Mouse (Mus musculus) limb, embryonic 14.5 days (tissue): Measurements from ENCODE around the gene Pde9a. TPM values are rescaled to one million over a fixed set of nuclear protein-coding genes. Genes with fewer than 3 reads are reported as not detected.

Experiments used
- ATAC-seq: fragments of 200-750 bp; cut with Nextera tagmentation; 2 replicates; pipeline ENCODE4 v1.8.0; 2017; ENCODE audit warnings: low read depth, moderate number of reproducible peaks, moderate TSS enrichment; ENCODE audit not compliant: low FRiP score
- DNase-seq: peaks from one replicate; pipeline ENCODE4 v3.0.0-alpha.2; 2015; ENCODE audit warnings: low spot score
- H3K27ac ChIP-seq: fragments of 300-500 bp; sonication (generic); replicated peaks from 2 replicates; pipeline ENCODE4 v1.5.1; 2014; ENCODE audit warnings: low read depth, mild to moderate bottlenecking, low read length, moderate library complexity, mixed read lengths
- H3K27me3 ChIP-seq: fragments of 300-500 bp; sonication (generic); 2 replicates; pipeline ENCODE4 v1.6.1; 2014; ENCODE audit warnings: low read length, mixed read lengths; ENCODE audit not compliant: control insufficient read depth, insufficient read depth
- H3K36me3 ChIP-seq: fragments of 300-500 bp; sonication (generic); 2 replicates; pipeline ENCODE4 v1.6.1; 2014; ENCODE audit warnings: mild to moderate bottlenecking, low read length, moderate library complexity, mixed read lengths; ENCODE audit not compliant: control insufficient read depth, insufficient read depth
- H3K4me1 ChIP-seq: fragments of 300-500 bp; sonication (generic); 2 replicates; pipeline ENCODE4 v1.6.1; 2014; ENCODE audit warnings: antibody characterized with exemption, low read length, mixed read lengths; ENCODE audit not compliant: control insufficient read depth, insufficient read depth
- H3K4me2 ChIP-seq: fragments of 300-500 bp; sonication (generic); replicated peaks from 2 replicates; pipeline ENCODE4 v1.6.1; 2014; ENCODE audit warnings: low read depth, mild to moderate bottlenecking, low read length, moderate library complexity; ENCODE audit not compliant: severe bottlenecking
- H3K4me3 ChIP-seq: fragments of 300-500 bp; sonication (generic); replicated peaks from 2 replicates; pipeline ENCODE4 v1.5.1; 2014; ENCODE audit warnings: low read length
- H3K9ac ChIP-seq: fragments of 300-500 bp; sonication (generic); 2 replicates; pipeline ENCODE4 v1.6.1; 2014; ENCODE audit warnings: mild to moderate bottlenecking, low read depth, low read length, moderate library complexity; ENCODE audit not compliant: severe bottlenecking
- H3K9me3 ChIP-seq: fragments of 300-500 bp; sonication (generic); 2 replicates; pipeline ENCODE4 v1.6.1; 2016; ENCODE audit warnings: low read length; ENCODE audit not compliant: control insufficient read depth
- POLR2A ChIP-seq: fragments of 200-500 bp; IDR thresholded peaks from 2 replicates; pipeline ENCODE4 v1.8.0; 2012; ENCODE audit warnings: inconsistent platforms, mild to moderate bottlenecking, moderate library complexity, borderline replicate concordance; ENCODE audit not compliant: insufficient read depth, insufficient read length; ENCODE audit errors: extremely low read depth
- WGBS: fragments of 180-500 bp; shearing (Covaris S2); extraction: QIAGEN DNeasy Blood & Tissue Kit; methylation state at CpG from one replicate; pipeline ENCODE4 v1.1.7; 2014; 5-methylcytosine and 5-hydroxymethylcytosine counted together
- polyA plus RNA-seq, 2 experiments: library from polyadenylated mRNA; depleted of rRNA in 1 of 2; stranded (reverse) in 1 of 2; unstranded in 1 of 2; fragments of >200 nt; fragmentation: Nextera tagmentation in 1 of 2; extraction: Ambion mirVana in 1 of 2; gene quantifications; 2 replicates each; pipeline versions ENCODE4 v1.2.1 to v1.2.3; 2012 to 2014

Gene Pde9a
- polyA plus RNA-seq, 2 experiments: 27.2 to 47.3 TPM

- Histone ChIP-seq H3K4me2 (no peak overlapping the region), H3K9me3 (no peaks in the 10 kb centered on the region), H3K9ac (no peak overlapping the region; the same call in 1 of the 2 replicates), H3K4me3 (no peak overlapping the region), H3K36me3 (no peaks in the 10 kb centered on the region; the same call in 1 of the 2 replicates), H3K27ac (no peak overlapping the region), H3K4me1 (peaks cover 23% of the 10 kb centered on the region), H3K27me3 (no peaks in the 10 kb centered on the region)
- ATAC-seq (no peak), DNase-seq (no peak)
- no peak for TF ChIP-seq POLR2A
- 55% methylated on average over 7 of the region's 7 CpGs for WGBS
Observed at GRCm38 (mm10) chr17:31444251-31444650, 58.2 kb downstream of the Pde9a start.

DNA sequence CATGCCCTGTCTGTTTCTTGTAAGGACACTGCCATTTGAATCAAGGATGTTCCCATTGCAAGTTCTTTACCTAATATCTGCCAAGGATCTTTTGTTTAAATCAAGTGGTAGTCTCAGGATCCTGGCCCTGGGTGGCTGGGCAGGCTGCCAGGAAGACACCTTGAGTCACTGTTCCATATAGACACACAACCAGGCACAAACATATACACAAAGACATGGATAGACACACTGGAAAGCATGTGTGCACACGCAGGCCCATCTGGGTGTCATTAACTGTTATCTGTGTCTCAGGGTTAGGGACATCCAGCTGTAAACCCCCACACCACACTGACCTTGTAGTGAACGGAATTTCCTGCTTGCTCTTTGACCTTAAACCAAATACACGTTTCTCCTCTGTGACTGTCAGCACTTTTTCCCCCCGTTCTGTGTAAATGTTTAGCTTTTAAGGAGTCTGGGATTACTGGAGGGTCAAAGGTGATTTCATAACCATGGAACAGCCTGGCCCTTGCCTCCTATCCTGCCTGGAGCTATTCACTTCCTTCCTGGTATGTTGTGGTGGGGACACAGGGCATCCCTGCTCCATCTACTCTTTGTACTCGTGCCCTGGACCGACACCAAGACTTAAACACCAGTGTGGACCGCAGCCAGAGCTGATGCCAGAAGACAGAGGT is 59.2 kb downstream of the Pde9a start:
- Histone ChIP-seq H3K9ac (no peak overlapping the region), H3K4me3 (no peak overlapping the region), H3K36me3 (no peaks in the 10 kb centered on the region; the same call in 1 of the 2 replicates), H3K27me3 (no peaks in the 10 kb centered on the region), H3K4me1 (peaks cover 23% of the 10 kb centered on the region), H3K4me2 (no peak overlapping the region), H3K27ac (no peak overlapping the region), H3K9me3 (no peaks in the 10 kb centered on the region)
- DNase-seq (no peak), ATAC-seq (no peak)
- TF ChIP-seq POLR2A: no peak
- 17% methylated on average over 7 of the region's 7 CpGs for WGBS

DNA sequence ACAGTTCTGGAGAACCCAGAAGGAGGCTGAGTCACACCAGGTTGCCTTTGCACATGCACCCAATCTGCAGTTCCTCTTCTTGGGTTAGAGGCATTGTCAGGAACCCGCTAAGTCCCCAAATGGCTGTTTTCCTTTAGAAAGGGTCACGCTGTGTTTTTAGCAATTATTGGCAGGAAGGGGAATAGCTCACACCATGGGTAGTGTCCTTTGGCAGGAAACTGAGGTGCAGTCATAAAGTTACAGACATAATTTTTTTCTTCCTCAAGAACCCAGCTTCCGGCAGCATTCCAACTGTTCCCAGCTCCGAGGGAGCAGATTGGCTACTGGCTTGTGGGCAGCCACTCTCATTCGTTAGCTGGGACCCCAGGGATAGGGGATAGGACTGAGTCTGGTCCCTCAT is 61.8 kb downstream of the Pde9a start:
- H3K4me1 ChIP-seq: peaks cover 24% of the 10 kb centered on the region
- no peak overlapping the region for H3K27ac ChIP-seq
- TF ChIP-seq POLR2A: no peak

GRCm38 (mm10) chr17:31448519-31448918 is 62.5 kb downstream of the Pde9a start:
- no peak for TF ChIP-seq POLR2A
- DNase-seq (no peak), ATAC-seq (no peak)
- Histone ChIP-seq H3K27ac (no peak overlapping the region), H3K4me2 (no peak overlapping the region), H3K9ac (no peak overlapping the region), H3K27me3 (no peaks in the 10 kb centered on the region), H3K4me3 (no peak overlapping the region), H3K9me3 (no peaks in the 10 kb centered on the region), H3K4me1 (peaks cover 20% of the 10 kb centered on the region), H3K36me3 (no peaks in the 10 kb centered on the region; the same call in 1 of the 2 replicates)
- WGBS: 73% methylated on average over 1 of the region's 1 CpGs

More for the DNA sequence above, 61.8 kb downstream of the Pde9a start:
- no peak for DNase-seq
- no peak for ATAC-seq
- WGBS: 55% methylated on average over 5 of the region's 5 CpGs
- H3K9ac ChIP-seq: no peak overlapping the region
- H3K4me2 ChIP-seq: no peak overlapping the region
- H3K27me3 ChIP-seq: no peaks in the 10 kb centered on the region
- no peak overlapping the region for H3K4me3 ChIP-seq
- H3K9me3 ChIP-seq: no peaks in the 10 kb centered on the region
- H3K36me3 ChIP-seq: no peaks in the 10 kb centered on the region; the same call in 1 of the 2 replicates

DNA sequence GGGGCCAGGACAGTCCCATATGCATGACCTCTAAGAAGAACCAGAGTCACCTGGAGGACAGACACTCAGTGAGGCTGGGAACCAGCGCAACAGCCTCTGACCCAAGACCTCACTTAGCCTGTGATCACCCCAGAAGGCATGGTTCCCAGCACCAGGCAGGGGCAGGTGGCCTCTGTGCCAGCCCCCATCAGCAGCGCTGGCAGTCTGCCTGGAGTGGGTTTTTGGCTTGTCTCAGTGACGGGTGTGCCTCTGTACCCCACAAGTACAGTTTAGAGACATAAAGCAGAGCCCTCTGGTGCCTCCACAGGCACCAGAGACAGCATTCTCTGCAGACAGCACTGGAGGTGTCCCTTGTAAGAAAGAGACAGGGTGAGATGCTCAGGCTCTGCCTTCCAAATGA is 64.2 kb downstream of the Pde9a start:
- ATAC-seq (no peak), DNase-seq (no peak)
- H3K4me2 ChIP-seq: no peak overlapping the region
- no peaks in the 10 kb centered on the region for H3K27me3 ChIP-seq
- peaks cover 19% of the 10 kb centered on the region for H3K4me1 ChIP-seq
- H3K36me3 ChIP-seq: no peaks in the 10 kb centered on the region; the same call in 1 of the 2 replicates
- no peak overlapping the region for H3K9ac ChIP-seq
- WGBS: 80% methylated on average over 3 of the region's 3 CpGs
- no peak overlapping the region for H3K4me3 ChIP-seq
- H3K27ac ChIP-seq: no peak overlapping the region
- TF ChIP-seq POLR2A: no peak
- no peaks in the 10 kb centered on the region for H3K9me3 ChIP-seq
